Mouse (Mus musculus) forebrain, embryonic 11.5 days (tissue): ENCODE results near the gene Tmem199. TPM values are rescaled to one million over a fixed set of nuclear protein-coding genes. Genes with fewer than 3 reads are reported as not detected.

Source experiments
- ATAC-seq: fragments of 200-750 bp; cut with Nextera tagmentation; replicated peaks from 2 replicates; pipeline ENCODE4 v1.8.0; 2017; ENCODE audit warnings: moderate TSS enrichment; ENCODE audit not compliant: low FRiP score
- DNase-seq: peaks from one replicate; pipeline ENCODE4 v3.0.0-alpha.2; 2017; ENCODE audit warnings: low spot score
- H3K27ac ChIP-seq: fragments of 300-500 bp; sonication (generic); 2 replicates; pipeline ENCODE4 v1.5.1; 2014; ENCODE audit warnings: low read depth, low read length
- H3K27me3 ChIP-seq: fragments of 300-500 bp; sonication (generic); 2 replicates; pipeline ENCODE4 v1.6.1; 2014; ENCODE audit warnings: mild to moderate bottlenecking, low read length, mixed read lengths; ENCODE audit not compliant: control insufficient read depth, insufficient read depth
- H3K36me3 ChIP-seq: fragments of 300-500 bp; sonication (generic); 2 replicates; pipeline ENCODE4 v1.6.1; 2014; ENCODE audit warnings: mild to moderate bottlenecking, low read length, moderate library complexity, mixed read lengths; ENCODE audit not compliant: control insufficient read depth, insufficient read depth
- H3K4me1 ChIP-seq: fragments of 300-500 bp; sonication (generic); replicated peaks from 2 replicates; pipeline ENCODE4 v1.6.1; 2014; ENCODE audit warnings: low read length, mixed read lengths; ENCODE audit not compliant: control insufficient read depth, insufficient read depth
- H3K4me2 ChIP-seq: fragments of 300-500 bp; sonication (generic); 2 replicates; pipeline ENCODE4 v1.6.1; 2014; ENCODE audit warnings: low read depth, mild to moderate bottlenecking, low read length, moderate library complexity, mixed read lengths; ENCODE audit not compliant: severe bottlenecking
- H3K4me3 ChIP-seq: fragments of 300-500 bp; sonication (generic); 2 replicates; pipeline ENCODE4 v1.5.1; 2014; ENCODE audit warnings: low read depth, low read length
- H3K9ac ChIP-seq: fragments of 300-500 bp; sonication (generic); 2 replicates; pipeline ENCODE4 v1.6.1; 2014; ENCODE audit warnings: low read length
- H3K9me3 ChIP-seq: fragments of 300-500 bp; sonication (generic); 2 replicates; pipeline ENCODE4 v1.6.1; 2016; ENCODE audit warnings: low read length, mixed read lengths; ENCODE audit not compliant: control insufficient read depth
- WGBS: fragments of 180-500 bp; shearing (Covaris S2); extraction: QIAGEN DNeasy Blood & Tissue Kit; methylation state at CpG from one replicate; pipeline ENCODE4 v1.1.7; 2014; 5-methylcytosine and 5-hydroxymethylcytosine counted together
- polyA plus RNA-seq: library from polyadenylated mRNA; unstranded; fragments of >200 nt; fragmentation: Nextera tagmentation; extraction: Ambion mirVana; gene quantifications from 2 replicates; pipeline ENCODE4 v1.2.1, GENCODE M21; 2014

Gene Tmem199
- polyA plus RNA-seq, 1 experiment from 2014 or later: 77.1 TPM

- Histone ChIP-seq H3K4me2 (no peak overlapping the region), H3K4me1 (peaks cover 3% of the 10 kb centered on the region; the same call in 1 of the 2 replicates), H3K9me3 (no peaks in the 10 kb centered on the region), H3K27ac (no peak overlapping the region), H3K27me3 (no peaks in the 10 kb centered on the region), H3K36me3 (no peaks in the 10 kb centered on the region), H3K4me3 (no peak overlapping the region), H3K9ac (no peak overlapping the region; the same call in 1 of the 2 replicates)
- no peak for ATAC-seq
- DNase-seq: no peak
- 84% methylated on average over 2 of the region's 2 CpGs for WGBS
Observed at GRCm38 (mm10) chr11:78547718-78548460, 35.9 kb upstream of the Tmem199 start.

GRCm38 (mm10) chr11:78545181-78545580, 33.2 kb upstream of the Tmem199 start:
- H3K36me3 ChIP-seq: no peaks in the 10 kb centered on the region
- WGBS: 81% methylated on average over 8 of the region's 8 CpGs
- H3K9me3 ChIP-seq: no peaks in the 10 kb centered on the region
- no peak overlapping the region for H3K9ac ChIP-seq
- H3K4me3 ChIP-seq: no peak overlapping the region
- no peaks in the 10 kb centered on the region; the same call in 1 of the 2 replicates for H3K4me1 ChIP-seq
- H3K27me3 ChIP-seq: no peaks in the 10 kb centered on the region
- no peak overlapping the region for H3K4me2 ChIP-seq
- H3K27ac ChIP-seq: no peak overlapping the region
- ATAC-seq: no peak
- no peak for DNase-seq

GRCm38 (mm10) chr11:78544449-78545111, 32.6 kb upstream of the Tmem199 start:
- H3K9me3 ChIP-seq: no peaks in the 10 kb centered on the region
- DNase-seq (no peak), ATAC-seq (no peak)
- H3K36me3 ChIP-seq: no peaks in the 10 kb centered on the region
- H3K27me3 ChIP-seq: no peaks in the 10 kb centered on the region
- no peaks in the 10 kb centered on the region; the same call in 1 of the 2 replicates for H3K4me1 ChIP-seq
- H3K4me2 ChIP-seq: no peak overlapping the region
- WGBS: 94% methylated on average over 7 of the region's 7 CpGs
- H3K4me3 ChIP-seq: no peak overlapping the region
- H3K27ac ChIP-seq: no peak overlapping the region
- no peak overlapping the region for H3K9ac ChIP-seq

GRCm38 (mm10) chr11:78540358-78540757, 28.4 kb upstream of the Tmem199 start:
- no peak overlapping the region for H3K27ac ChIP-seq
- 82% methylated on average over 3 of the region's 3 CpGs for WGBS

GRCm38 (mm10) chr11:78536690-78537084, 24.7 kb upstream of the Tmem199 start:
- DNase-seq (no peak), ATAC-seq (0 out of 2 replicates have a peak, but pooled peaks have one; percentile 3)
- Histone ChIP-seq H3K9me3 (no peaks in the 10 kb centered on the region), H3K4me3 (peak overlapping the region; percentile 76), H3K9ac (peak overlapping the region; percentile 78), H3K4me2 (peak overlapping the region; percentile 90), H3K4me1 (peaks cover 4% of the 10 kb centered on the region), H3K27ac (peak overlapping the region; percentile 50; the same call in 1 of the 2 replicates), H3K27me3 (no peaks in the 10 kb centered on the region), H3K36me3 (no peaks in the 10 kb centered on the region; the same call in 1 of the 2 replicates)
- 5% methylated on average over 14 of the region's 14 CpGs for WGBS

More at GRCm38 (mm10) chr11:78540358-78540757, 28.4 kb upstream of the Tmem199 start:
- Histone ChIP-seq H3K9ac (no peak overlapping the region), H3K27me3 (no peaks in the 10 kb centered on the region), H3K4me1 (peaks cover 4% of the 10 kb centered on the region), H3K4me3 (no peak overlapping the region), H3K36me3 (no peaks in the 10 kb centered on the region), H3K9me3 (no peaks in the 10 kb centered on the region), H3K4me2 (no peak overlapping the region)
- ATAC-seq: no peak
- DNase-seq: no peak

DNA sequence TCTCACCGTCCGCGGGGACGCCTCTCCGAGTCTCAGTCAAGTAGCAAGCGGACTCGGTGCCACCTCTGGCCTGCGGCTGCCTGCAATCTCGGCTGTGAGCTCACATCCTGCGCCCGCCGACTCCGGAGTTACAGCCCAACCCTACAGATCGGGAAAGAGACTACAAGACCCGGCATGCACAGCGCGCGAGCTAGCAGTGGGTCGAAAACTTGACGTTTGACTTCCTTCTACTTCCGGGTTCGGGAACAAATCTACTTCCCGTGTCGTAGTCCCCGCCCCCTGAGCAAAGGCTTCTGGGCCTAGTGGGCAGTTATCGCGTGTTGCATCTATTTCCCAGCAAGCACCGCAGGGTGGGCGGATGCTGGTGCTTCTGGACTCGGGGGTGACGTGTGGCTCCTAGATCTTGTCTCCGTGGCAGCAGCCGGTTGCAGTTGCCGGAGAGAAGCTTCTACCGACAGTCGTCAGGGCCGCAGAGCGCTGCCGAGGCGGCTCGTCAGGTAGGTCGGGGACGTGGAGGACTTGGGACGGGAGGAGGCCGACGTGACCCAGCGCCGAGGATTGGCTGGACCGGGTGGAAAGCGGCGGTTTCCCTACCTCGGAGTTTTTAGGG, 24.2 kb upstream of the Tmem199 start, which contains the start of the genes Tnfaip1 and Ift20:
Tnfaip1 (minus strand) TSS at position 253 of the 610 bp plus-strand sequence.
Ift20 (plus strand) TSS at position 282 of the 610 bp plus-strand sequence.
- ATAC-seq: peak; percentile 97
- Histone ChIP-seq H3K36me3 (no peaks in the 10 kb centered on the region; the same call in 1 of the 2 replicates), H3K27me3 (no peaks in the 10 kb centered on the region), H3K4me3 (peak within 1 kb of the TSS; percentile 76), H3K4me1 (peaks cover 4% of the 10 kb centered on the region), H3K4me2 (peak within 1 kb of the TSS; percentile 90), H3K9ac (peak within 1 kb of the TSS; percentile 87), H3K27ac (peak within 1 kb of the TSS; percentile 85), H3K9me3 (no peaks in the 10 kb centered on the region)
- peak; percentile 98 for DNase-seq
- WGBS: under 1% methylated on average over 52 of the region's 52 CpGs

- Histone ChIP-seq H3K9me3 (no peaks in the 10 kb centered on the region), H3K4me2 (peak overlapping the region; percentile 51), H3K4me3 (peak overlapping the region; percentile 76), H3K27me3 (no peaks in the 10 kb centered on the region), H3K36me3 (no peaks in the 10 kb centered on the region; the same call in 1 of the 2 replicates), H3K4me1 (peaks cover 4% of the 10 kb centered on the region), H3K9ac (peak overlapping the region; percentile 87), H3K27ac (peak overlapping the region; percentile 85)
- ATAC-seq: peak; percentile 10
- whole genome bisulfite sequencing: under 1% methylated on average over 23 of the region's 23 CpGs
- DNase-seq: no peak
Observed at GRCm38 (mm10) chr11:78535376-78536079, 23.6 kb upstream of the Tmem199 start.

DNA sequence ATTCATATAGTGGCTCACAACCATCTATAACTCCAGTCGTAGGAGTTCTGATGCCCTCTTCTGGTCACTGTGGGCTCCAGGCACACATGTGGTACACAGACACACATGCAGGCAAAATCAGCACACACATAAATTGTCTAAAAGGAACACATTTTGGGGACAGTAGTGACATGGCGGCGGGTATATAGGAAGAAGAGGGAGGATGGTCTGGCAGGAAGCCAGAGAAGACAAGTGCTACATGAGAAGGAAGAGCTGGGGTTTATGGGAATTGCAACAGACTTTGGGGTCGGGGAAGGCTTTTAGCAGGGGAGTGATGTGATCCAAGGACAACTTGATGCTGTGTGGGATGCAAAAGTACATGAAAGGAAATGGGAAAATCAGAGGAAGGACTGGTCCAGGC, 22.5 kb upstream of the Tmem199 start:
- ATAC-seq: no peak
- no peak for DNase-seq
- Histone ChIP-seq H3K4me1 (peaks cover 4% of the 10 kb centered on the region), H3K27ac (no peak overlapping the region), H3K4me2 (peak overlapping the region; percentile 51; the same call in 1 of the 2 replicates), H3K36me3 (no peaks in the 10 kb centered on the region; the same call in 1 of the 2 replicates), H3K27me3 (no peaks in the 10 kb centered on the region), H3K9me3 (no peaks in the 10 kb centered on the region), H3K9ac (no peak overlapping the region), H3K4me3 (0 out of 2 replicates have a peak overlapping the region, but pooled peaks have one; percentile 76)
- 95% methylated on average over 4 of the region's 4 CpGs for WGBS
